Mouse (Mus musculus) lung, postnatal 36 days (tissue): ENCODE measurements around the gene 2410004P03Rik.

ENCODE experiments used
- DNase-seq: peaks from one replicate; pipeline ENCODE4 v3.0.0; 2022; ENCODE audit warnings: mixed read lengths

The 2410004P03Rik gene

DNA sequence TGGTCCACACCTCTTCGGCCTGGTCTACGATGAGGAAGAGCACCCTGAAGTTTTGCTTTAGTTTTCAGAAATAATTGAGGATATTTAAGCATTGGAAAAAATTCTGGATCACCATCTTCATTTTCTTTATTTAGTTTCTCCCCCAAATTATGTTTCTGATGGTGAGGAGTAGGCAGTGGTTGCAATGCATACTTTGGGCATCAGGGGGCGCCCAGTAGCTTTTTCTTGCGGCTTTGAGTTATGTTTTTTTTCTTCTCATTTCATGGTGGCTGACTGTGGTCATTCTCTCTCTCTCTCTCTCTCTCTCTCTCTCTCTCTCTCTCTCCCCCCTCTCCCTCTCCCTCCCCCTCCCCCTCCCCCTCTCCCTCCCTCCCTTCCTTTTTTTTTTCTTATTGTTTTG is 6.9 kb upstream of the 2410004P03Rik start:
- DNase-seq = peak; percentile 68

DNA sequence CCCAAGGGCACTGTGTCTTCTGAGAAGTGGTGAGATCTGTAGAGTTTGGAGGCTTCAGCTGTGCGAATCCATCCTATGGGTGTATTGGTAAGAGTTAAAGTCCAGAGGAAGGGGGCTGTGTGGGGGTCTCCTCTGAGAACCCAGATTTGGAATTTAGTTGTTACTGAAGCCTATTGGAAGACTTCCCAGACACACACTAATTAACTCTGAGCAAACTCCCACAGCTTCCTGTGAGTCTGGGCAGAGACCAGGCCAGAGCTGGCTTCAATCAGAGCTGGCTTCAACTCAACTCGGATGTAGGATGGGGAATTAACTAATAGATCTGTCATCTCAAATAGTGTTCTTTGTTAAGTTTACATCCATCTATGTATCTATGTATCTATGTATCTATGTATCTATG is 4.2 kb upstream of the 2410004P03Rik start:
- no peak for DNase-seq

DNA sequence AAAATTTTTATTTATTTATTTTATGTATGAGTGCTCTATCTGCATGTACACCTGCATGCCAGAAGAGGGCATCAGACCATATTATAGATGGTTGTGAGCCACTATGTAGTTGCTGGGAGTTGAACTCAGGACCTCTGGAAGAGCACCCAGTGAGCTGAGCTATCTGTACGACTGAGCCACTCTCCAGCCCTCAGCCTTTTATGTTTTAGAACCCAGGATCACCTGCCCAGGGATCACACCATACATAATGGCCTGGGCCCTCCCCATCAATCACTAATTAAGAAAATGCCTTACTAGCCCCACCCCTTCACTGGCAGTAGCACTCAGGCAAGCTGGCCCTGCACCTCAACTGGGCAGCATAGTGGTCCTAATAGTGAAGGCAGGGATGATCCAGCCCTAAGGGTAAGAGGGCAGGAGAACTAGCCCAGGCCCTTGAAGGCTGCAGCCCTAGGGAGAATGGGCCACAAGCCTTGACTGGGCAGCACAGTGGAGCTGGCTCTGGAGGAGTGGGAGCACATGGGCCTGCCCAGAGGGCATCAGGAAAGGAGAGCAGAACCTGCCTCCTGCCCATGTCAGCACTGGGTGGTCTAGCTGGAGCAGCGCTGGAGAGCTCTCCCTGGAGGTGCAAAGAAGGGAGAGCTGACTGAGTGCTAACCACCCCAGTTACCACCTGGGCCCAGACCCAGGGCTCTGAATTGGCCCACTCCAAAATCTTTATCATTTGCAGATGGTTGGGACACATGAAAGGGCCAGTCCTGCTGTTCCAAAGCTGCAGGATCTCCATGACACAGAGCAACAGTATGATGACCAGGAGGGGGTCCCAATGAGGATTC is 756 bp upstream of the 2410004P03Rik start:
- DNase-seq = no peak

DNA sequence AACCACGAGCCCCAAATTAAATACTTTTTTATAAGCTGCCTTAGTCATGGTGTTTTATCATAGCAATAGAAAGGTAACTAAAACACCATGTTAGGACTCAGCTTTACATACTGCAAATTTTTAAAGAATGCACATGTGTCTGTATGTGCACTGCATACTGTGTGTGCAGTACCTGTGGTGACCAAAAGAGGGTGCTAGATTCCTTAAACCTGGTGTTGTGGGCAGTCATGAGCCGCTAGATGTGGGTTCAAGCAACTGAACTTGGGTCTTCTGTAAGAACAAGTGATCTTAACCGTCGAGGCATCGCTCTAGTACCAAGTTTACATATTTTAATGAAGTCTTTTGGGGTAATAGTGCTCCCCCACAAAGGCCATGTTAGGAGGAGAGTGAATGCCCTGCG is 2.1 kb downstream of the 2410004P03Rik start:
- no peak for DNase-seq

DNA sequence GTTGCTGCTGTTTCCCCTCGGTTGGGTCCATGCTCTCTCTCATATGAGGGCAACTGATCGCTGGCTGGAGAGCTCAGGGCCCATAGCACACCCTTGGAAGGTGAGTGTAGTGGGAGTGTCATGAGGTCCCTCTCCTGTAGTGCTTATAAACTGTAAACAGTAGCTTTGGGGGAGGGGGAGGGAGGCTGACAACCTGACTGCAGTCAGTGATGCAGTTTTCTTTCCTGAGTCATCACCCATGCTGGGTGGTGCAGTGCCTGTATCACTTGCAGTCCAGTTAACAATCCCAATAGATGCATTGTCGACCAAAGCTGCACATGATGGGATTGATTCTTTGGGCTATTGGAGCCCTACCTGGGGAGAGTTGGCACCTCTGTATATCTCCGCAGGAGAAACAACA is 10.3 kb downstream of the 2410004P03Rik start:
- DNase-seq = peak; percentile 31

DNA sequence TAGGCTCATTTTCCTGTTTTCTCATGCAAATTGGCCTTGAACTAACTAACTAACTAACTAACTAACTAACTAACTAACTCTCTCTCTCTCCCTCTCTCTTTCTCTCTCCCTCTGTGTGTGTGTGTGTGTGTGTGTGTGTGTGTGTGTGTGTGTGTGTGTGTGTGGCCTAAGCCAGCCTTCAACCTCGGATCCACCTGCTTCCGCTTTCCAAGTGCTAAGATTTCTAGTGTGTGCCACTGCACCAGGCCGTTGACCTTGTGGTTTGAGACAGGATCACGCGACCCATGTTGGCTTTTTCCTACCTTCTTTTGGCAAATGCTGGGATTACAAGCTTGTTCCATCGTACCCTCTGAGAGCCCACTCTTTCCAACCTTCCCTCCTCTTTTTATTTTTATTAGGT is 10.9 kb downstream of the 2410004P03Rik start:
- peak; percentile 59 for DNase-seq

DNA sequence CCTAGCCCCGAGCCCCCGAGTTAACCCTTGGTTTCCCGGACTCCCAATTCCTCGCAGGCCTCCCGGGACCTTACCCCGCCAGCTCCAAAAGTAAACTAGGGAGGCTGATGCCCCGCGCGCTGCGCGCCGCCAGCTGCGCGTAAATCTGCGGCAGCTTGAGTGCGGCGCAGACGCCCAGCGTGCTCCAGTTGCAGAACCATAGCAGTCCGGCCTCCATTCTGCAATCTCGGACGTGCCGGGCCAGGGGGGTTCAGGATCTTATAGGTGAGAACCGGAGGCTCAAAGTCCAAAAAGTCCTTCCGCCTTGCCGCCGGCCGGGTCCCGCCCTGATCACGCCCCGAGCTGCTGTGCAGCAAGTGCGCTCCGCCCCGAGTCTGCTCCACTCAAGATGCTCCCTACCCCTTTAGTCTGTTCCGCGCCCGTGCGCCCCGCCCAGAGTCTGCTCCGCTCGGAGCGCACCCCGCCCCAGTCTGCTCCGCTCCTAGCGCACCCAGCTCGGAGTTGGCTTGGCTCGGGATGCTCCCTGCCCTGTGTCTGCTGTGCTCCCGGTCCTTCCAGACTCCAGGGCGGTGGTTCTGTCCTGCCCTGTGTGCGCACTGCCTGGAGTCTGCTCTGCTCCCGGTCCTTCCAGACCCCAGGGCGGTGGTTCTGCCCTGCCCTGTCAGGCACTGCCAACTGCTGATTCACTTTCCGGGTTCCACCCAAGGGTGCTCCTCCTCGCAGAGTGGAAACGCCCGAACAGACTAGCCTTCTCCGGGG is 11.6 kb downstream of the 2410004P03Rik start, which contains the start of gene Pqlc3:
Pqlc3 (minus strand) TSS at position 670 of the 759 bp plus-strand sequence.
- peak; percentile 94 for DNase-seq

DNA sequence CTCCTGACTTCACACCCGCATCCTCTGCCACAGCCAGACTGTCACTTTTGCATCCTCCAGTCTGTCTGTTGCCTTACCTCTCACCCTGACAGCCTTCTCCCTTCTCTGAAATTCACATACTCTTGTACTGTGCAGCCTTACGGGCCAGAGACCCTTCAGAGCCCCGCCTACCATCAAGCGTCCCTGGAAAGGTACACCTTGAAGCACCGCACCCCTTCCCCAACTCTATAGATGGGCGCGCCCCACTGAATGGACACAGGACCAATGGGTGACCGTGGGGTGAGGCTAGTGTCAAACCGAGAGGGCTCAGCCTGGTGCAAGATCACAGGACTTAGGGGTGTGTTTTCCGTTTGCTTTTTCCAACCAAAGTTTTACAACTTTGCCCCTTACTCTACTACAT is 12.4 kb downstream of the 2410004P03Rik start:
- DNase-seq = peak; percentile 45

DNA sequence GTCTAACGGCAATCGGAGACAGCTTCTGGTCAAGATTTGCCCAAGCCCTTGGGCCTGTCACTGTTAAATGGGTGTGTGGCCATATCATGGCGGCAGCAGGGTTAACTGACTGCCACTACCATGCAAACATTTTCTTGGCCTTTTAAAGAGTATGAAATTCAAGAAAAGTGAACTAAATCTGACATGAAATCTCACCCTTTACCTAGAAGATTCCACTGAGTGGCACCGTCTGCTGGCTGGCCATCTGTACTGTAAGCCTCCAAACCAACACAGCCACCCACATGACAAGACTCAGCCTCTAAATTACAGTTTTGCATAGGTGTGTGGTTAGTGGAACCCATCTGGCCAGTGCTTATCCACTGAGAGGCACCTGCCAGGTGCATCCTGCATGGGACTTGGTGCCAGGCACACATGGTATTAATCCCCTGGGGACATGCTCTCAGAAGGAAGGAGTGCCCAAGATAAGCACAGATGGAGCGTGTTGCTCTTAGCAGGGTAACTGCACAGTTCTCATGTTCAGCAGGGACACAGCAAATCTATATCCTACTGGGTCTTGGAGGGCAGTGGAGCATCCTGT is 14.6 kb downstream of the 2410004P03Rik start:
- DNase-seq = no peak

DNA sequence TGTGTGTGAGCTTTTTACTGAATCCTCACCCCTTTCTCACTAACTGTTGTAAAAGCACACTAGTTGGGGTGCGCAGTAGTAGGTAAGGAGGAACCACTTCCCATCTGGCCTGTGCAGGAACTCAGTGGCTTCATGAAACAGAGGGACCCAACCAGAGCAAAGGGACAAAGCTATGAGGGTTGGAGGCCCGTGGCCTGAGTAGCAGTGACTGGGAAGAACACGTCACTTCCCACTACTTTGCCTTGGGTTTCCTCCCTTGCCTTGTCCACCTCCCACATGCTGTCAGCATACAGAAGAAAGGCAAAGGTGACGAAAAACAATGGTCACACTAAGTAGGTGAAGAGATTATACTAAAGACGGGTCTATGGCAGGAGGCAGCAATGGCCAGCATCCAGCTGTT is 15.2 kb downstream of the 2410004P03Rik start:
- no peak for DNase-seq

DNA sequence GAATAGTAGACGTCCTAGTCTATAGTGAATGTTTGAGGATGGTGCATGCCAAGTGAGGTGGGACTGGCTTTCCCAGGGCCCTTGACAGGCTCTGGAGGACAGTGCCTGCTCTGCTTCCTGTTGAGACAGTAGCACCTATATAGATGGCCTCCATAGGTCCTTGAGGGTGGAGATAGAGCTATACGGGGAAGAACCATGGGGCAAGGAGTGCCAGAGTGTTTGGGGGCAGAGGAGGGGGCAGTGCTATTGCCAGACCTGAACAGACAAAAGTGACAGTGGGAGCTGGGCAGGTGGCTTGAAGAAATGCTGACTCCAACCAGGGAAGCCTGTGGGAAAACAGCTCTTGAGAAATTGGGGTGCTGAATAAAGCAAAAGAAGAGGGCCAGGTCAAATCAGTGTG is 17.2 kb downstream of the 2410004P03Rik start:
- DNase-seq = no peak

DNA sequence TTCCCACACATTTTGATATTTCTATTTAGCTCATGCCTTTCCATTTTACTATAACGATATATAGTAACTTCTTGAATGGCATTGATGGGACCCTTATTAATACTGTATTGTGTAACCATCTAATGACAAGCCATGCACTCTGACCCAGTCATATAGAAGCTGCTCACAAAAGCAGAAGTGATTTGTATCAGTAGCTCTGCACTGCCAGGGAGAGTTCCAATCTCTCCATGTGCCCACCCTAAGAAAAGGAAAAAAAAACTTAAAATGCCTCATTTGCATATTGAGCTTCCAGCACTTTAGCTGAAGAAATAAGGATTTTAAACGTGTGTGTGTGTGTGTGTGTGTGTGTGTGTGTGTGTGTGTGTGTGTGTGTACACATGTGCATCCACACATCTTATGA is 19.2 kb downstream of the 2410004P03Rik start:
- no peak for DNase-seq

DNA sequence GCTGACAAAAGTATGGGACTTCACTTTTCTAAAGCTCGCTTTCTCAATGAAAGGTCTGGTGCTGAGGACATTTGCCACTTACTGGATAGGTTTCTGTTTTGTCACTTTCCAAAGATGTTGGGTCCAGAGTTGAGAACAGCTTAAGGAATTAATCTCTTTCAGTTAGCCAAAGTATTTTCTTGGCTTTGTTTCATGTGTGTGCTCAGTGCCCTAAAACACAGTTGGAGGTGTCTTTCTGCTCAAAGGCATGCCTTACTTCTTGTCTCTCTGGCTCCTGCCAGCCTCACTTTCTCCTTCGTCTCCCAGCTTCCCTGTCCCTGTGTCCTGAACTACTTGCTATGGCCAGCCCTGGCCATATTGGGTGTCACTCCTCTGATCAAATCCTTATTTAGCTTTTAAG is 20.2 kb downstream of the 2410004P03Rik start:
- no peak for DNase-seq

DNA sequence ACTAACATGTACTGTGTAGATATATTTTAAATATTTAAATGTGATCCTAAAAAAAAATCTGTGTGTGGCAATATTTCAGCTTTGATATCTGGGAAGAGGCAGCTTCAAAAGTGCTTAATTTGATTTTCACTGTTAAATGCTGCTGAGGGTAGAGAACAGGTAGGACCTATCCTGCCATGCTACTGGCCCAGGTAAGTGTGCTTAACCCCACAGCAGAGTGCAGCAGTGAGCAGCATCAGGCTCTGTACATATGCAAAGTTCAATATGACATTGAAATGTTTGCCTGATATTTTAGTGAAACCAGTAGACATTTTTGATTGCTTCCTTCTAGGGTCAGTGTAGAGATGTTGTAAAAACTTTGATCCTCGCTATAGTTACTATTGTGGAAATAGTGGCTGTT is 25.7 kb downstream of the 2410004P03Rik start:
- no peak for DNase-seq

DNA sequence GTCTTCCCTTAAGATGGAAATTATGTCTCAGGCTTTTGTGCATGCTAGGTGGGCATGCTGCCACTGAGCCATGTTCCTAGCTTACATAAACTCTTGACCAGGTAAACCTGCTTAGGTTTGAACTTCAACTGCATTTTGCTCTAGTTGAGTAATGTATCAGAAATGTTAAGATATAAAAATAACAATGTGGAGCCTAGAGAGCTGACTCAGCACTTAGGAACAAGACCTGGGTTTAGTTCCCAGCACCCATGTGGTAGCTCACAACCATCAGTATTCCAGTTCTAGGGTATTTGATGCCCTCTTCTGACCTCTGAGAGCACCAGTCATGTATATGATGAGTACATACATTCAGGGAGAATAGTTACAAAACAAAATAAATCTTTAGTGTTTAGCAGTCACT is 34.4 kb downstream of the 2410004P03Rik start:
- no peak for DNase-seq

DNA sequence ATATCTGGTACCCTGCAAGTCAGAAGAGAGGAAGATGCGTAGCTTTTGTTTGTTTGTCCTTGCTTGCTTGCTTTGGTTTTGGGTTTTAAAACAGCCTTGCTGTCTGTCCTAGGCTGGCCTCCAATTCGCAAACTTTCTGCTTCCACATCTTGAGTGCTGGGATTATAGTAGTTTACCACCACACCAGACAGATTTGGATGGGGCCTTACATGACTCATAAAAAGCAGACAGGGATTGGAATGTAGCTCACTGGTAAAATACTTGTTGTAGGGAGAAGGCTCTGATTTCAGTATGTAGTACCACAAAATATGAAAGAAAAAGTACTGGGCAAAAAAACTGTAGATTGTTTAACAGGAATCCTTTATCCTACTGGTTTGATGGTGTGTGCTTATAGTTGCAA is 44.7 kb downstream of the 2410004P03Rik start:
- DNase-seq = no peak

DNA sequence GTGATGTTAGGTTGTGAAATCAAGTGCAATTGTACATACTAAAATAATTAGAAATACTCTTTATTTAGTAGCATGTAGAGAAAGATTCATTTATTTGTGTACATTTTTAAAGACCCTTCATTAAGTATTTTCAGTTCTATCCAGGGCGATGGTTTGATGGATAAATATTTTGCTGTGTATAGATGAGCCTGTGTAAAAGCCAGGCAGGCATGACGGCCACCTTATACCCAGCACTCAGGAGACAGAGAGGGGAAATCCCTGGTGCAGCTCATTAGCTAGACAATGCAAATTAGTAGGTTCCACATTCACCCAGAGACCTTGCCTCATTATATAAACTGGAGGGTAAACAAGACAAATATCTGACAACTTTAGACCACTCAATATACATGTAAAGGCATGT is 48.2 kb downstream of the 2410004P03Rik start:
- DNase-seq = no peak

DNA sequence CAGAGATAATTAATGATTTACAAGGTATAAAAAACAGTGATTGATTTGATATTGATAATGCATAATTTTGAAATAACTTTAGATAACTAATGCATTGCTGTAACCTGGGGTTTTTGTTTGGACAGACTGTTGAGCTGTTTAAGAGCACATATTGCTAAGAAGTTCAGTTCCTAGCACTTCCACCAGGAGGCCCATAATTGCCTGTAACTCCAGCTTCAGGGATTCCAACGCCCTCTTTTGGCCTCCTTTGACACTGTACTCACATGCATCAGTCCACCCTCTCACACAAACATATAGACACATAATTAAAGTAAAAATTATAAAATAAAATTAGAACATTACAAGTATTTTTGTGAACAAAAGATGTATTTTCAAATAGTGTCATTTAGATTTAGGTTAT is 52.7 kb downstream of the 2410004P03Rik start:
- DNase-seq = peak; percentile 56
